Mouse (Mus musculus) retina, postnatal 1 day (tissue): ENCODE data around the gene Wdr93.

ENCODE experiments used
- DNase-seq: peaks from one replicate; pipeline ENCODE4 v3.0.0-alpha.2; 2012

The Wdr93 gene

GRCm38 (mm10) chr7:79742659-79743536, at the start of gene Wdr93, which contains the start of gene Pex11a:
Gene Wdr93, plus strand, starts transcription at chr7:79743163.
Gene Pex11a, minus strand, starts transcription at chr7:79743131.
- peak; percentile 88 for DNase-seq

GRCm38 (mm10) chr7:79696495-79696894, 46.5 kb upstream of the Wdr93 start:
- no peak for DNase-seq

GRCm38 (mm10) chr7:79702755-79703154, 40.2 kb upstream of the Wdr93 start:
- DNase-seq, result no peak

GRCm38 (mm10) chr7:79705210-79705609, 37.8 kb upstream of the Wdr93 start:
- DNase-seq, result no peak

- DNase-seq, result peak; percentile 90
Measured at GRCm38 (mm10) chr7:79710130-79710607, 32.8 kb upstream of the Wdr93 start.

- DNase-seq, result no peak
Measured at GRCm38 (mm10) chr7:79710831-79711230, 32.1 kb upstream of the Wdr93 start.

- DNase-seq, result peak; percentile 89
Measured at GRCm38 (mm10) chr7:79715187-79715981, 27.6 kb upstream of the Wdr93 start, which contains the start of gene Kif7. Gene Kif7, minus strand, starts transcription at chr7:79715720.

- peak; percentile 69 for DNase-seq
Measured at GRCm38 (mm10) chr7:79721386-79721977, 21.5 kb upstream of the Wdr93 start.

GRCm38 (mm10) chr7:79727091-79727490, 15.9 kb upstream of the Wdr93 start:
- peak; percentile 68 for DNase-seq

GRCm38 (mm10) chr7:79728219-79728618, 14.7 kb upstream of the Wdr93 start:
- peak; percentile 82 for DNase-seq

- DNase-seq, result peak; percentile 85
Measured at GRCm38 (mm10) chr7:79729169-79729568, 13.8 kb upstream of the Wdr93 start.

- DNase-seq, result peak; percentile 40
Measured at GRCm38 (mm10) chr7:79729743-79730370, 13.1 kb upstream of the Wdr93 start.

- DNase-seq, result no peak
Measured at GRCm38 (mm10) chr7:79731438-79731837, 11.5 kb upstream of the Wdr93 start.

- DNase-seq, result no peak
Measured at GRCm38 (mm10) chr7:79732622-79733021, 10.3 kb upstream of the Wdr93 start, which contains the start of gene Plin1. Gene Plin1, minus strand, starts transcription at chr7:79732903.

GRCm38 (mm10) chr7:79734563-79734962, 8.4 kb upstream of the Wdr93 start:
- no peak for DNase-seq

- DNase-seq, result no peak
Measured at GRCm38 (mm10) chr7:79736511-79736910, 6.5 kb upstream of the Wdr93 start.

GRCm38 (mm10) chr7:79738913-79739312, 4.0 kb upstream of the Wdr93 start:
- no peak for DNase-seq

- DNase-seq, result no peak
Measured at GRCm38 (mm10) chr7:79740279-79740678, 2.7 kb upstream of the Wdr93 start.

GRCm38 (mm10) chr7:79742277-79742658, 695 bp upstream of the Wdr93 start:
- DNase-seq, result no peak

- DNase-seq, result no peak
Measured at GRCm38 (mm10) chr7:79744051-79744450, 1.1 kb downstream of the Wdr93 start.

- no peak for DNase-seq
Measured at GRCm38 (mm10) chr7:79744585-79744984, 1.6 kb downstream of the Wdr93 start.

GRCm38 (mm10) chr7:79747659-79748058, 4.7 kb downstream of the Wdr93 start:
- DNase-seq, result no peak

GRCm38 (mm10) chr7:79749511-79749910, 6.5 kb downstream of the Wdr93 start:
- DNase-seq, result no peak
